8 mouse cellular contexts compared by ENCODE assay signal in the genomic region with DNA sequence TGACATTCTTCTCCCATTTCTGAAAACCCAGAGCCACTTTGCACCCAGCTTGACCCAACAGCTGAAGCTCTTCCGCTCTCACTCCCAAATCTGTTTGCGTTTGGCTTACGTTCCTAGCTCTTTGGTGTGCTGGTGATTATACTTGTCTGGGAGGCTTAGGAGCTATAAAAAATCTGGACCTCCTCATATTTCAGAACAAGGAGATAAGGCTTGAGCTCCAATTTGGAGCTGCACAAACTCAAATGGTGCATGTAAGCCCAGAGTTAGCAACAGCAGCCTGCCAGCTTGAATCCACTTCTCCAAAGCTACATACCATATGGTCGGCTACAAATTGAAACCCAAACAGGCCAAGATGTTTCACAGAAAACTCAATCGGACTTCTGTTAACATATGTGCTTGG.
DNase-seq lines count a peak whose midpoint lies in the region; ATAC-seq and TF ChIP-seq lines count a peak whose summit lies in the region.
"Had no signal": no experiment of that assay in that cellular context is flagged by ENCODE, and none has a peak within 500 bp of the region (broad histone marks: within the 10 kb centered on the region; RNA-seq: fewer than 3 reads in every experiment).

No protein-coding gene starts in this region.

- TF ChIP-seq CTCF in brain, embryonic 14.5 days (IDR thresholded peaks at IDR 0.05; ENCODE audit: borderline replicate concordance, extremely low read depth, insufficient read depth, insufficient read length), result no peak
- TF ChIP-seq CTCF in thymus, adult 2 months (IDR thresholded peaks at IDR 0.05; ENCODE audit: borderline replicate concordance, control insufficient read depth, extremely low read depth, insufficient read depth, low read length, poor library complexity), result no peak

- no peaks in the 10 kb centered on the region for H3K9me3 ChIP-seq in intestine, embryonic 15.5 days

- no peaks in the 10 kb centered on the region for H3K4me1 ChIP-seq in intestine, embryonic 15.5 days (replicated peaks)
- H3K4me1 ChIP-seq in thymus, adult 2 months (replicated peaks; ENCODE audit: control insufficient read depth, insufficient read depth, low read length), result no peaks in the 10 kb centered on the region

- no peak for TF ChIP-seq POLR2A in brain, embryonic 14.5 days (IDR thresholded peaks at IDR 0.05; ENCODE audit: borderline replicate concordance, extremely low read depth, insufficient read depth, insufficient read length, poor library complexity, severe bottlenecking)
- no peak for TF ChIP-seq POLR2A in thymus, adult 2 months (IDR thresholded peaks at IDR 0.05; ENCODE audit: control insufficient read depth, extremely low read depth, insufficient read depth, low read length, poor library complexity)

- H3K27me3 ChIP-seq in intestine, embryonic 15.5 days (replicated peaks), result no peaks in the 10 kb centered on the region
- H3K27me3 ChIP-seq in thymus, adult 2 months (ENCODE audit: control insufficient read depth, insufficient read depth, low read length), result no peaks in the 10 kb centered on the region

- no peak overlapping the region for H3K9ac ChIP-seq in intestine, embryonic 15.5 days

- 34% methylated on average over 5 of the region's 5 CpGs for WGBS in intestine, embryonic 15.5 days
- WGBS in thymus, adult 2 months, result 95% methylated on average over 5 of the region's 5 CpGs

- ATAC-seq in intestine, embryonic 15.5 days, result peak; percentile 56; the same call in 1 of the 2 replicates

- DNase-seq in NIH3T3 (ENCODE audit: low read depth) (peak; percentile 24), adipocyte (ENCODE audit: low spot score) (no peak)
- peak; percentile 64 for DNase-seq in brain, embryonic 14.5 days (ENCODE audit: low read depth)
- peak; percentile 13 to 29 for DNase-seq in lung, adult 18-20 months
- no peak for DNase-seq in thymus, adult 2 months
- DNase-seq in adrenal gland, postnatal 36 days, result no peak

- H3K4me3 ChIP-seq in intestine, embryonic 15.5 days (replicated peaks), result no peak overlapping the region
- H3K4me3 ChIP-seq in thymus, adult 2 months (ENCODE audit: control insufficient read depth, insufficient read depth, low read length), result no peak overlapping the region

- no peak overlapping the region for H3K4me2 ChIP-seq in intestine, embryonic 15.5 days (replicated peaks)

- H3K27ac ChIP-seq in intestine, embryonic 15.5 days, result no peak overlapping the region
- H3K27ac ChIP-seq in thymus, adult 2 months (ENCODE audit: control insufficient read depth, insufficient read depth, low read length), result no peak overlapping the region
- H3K27ac ChIP-seq: macrophage had no signal

- H3K36me3 ChIP-seq in intestine, embryonic 15.5 days, result no peaks in the 10 kb centered on the region
- H3K36me3 ChIP-seq in thymus, adult 2 months (ENCODE audit: control insufficient read depth, insufficient read depth, low read length), result no peaks in the 10 kb centered on the region

Comparison
In these comparisons a context has a peak if more than half of its experiments do, and no peak if none do; other contexts are left out.
1. DNase-seq: peak in NIH3T3 (single experiment), brain, embryonic 14.5 days (single experiment) and lung, adult 18-20 months (2 of 2); none in thymus, adult 2 months (single experiment), adipocyte (single experiment) and adrenal gland, postnatal 36 days (0 of 2).